Mouse (Mus musculus) layer of hippocampus, postnatal 25 days (tissue): ENCODE measurements around the gene Hist2h2ab. TPM values are rescaled to one million over a fixed set of nuclear protein-coding genes. Genes with fewer than 3 reads are reported as not detected.
A peak's percentile ranks its signal among the peaks of the same experiment; 100 is the strongest.
"Not testable (repeated sequence)": the region's sequence is repeated elsewhere in the genome, so short reads cannot be mapped to it uniquely, and the experiment has no call there.

ENCODE experiments used
- DNase-seq, 2 experiments: peaks; one replicate each; pipeline ENCODE4 v3.0.0; 2022; ENCODE audit warnings: mixed read lengths in 2 of 2, low spot score in 1 of 2; ENCODE audit errors: extremely low spot score in 1 of 2
- total RNA-seq, 2 experiments: library from RNA; stranded (reverse); gene quantifications; 2 replicates each; pipeline ENCODE4 v1.2.3; 2021

Hist2h2ab gene
- total RNA-seq, result 1 to 10 TPM; 8.5 to 9.2 TPM

DNA sequence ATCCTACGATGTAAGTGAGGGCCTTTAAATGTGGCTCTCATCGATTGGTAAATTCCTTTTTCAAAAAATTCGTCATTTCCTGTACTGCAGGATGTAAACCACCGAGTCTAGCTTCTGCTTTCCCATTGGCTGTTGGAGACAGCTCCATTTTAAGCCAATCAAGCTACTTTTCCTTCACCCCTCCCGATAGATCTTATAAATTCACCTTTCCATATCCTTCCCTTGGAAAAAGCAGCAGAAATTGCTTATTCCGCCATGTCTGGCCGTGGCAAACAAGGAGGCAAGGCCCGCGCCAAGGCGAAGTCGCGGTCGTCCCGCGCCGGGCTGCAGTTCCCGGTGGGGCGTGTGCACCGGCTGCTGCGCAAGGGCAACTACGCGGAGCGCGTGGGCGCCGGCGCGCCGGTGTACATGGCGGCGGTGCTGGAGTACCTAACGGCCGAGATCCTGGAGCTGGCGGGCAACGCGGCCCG is at the start of gene Hist2h2ab, which contains the start of gene Bola1:
Gene Hist2h2ab (plus strand): TSS at position 205 of the 470 bp plus-strand sequence.
Gene Bola1 (minus strand): TSS at position 49 of the 470 bp plus-strand sequence.
- DNase-seq, result peak; percentile 49 to 81

DNA sequence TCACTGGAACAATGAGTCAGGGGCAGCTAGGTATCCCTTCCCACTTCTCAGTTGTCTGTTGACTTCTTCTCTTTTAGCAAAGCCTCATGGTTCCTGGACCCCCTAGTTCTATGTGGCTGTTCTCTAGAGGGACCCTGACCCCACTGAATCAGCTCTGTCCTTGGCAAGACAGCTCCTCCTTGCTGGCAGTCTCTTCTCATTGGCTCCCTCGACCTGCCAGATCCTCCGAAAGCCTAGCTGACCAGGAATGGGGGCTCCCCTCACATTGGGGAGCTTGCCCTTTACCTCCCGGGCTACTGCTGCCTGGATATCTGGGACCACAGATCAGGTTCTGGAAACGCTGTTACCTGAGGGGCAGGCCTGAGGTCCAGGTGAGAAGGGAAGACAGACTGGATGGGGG is 49.4 kb upstream of the Hist2h2ab start:
- no peak for DNase-seq

DNA sequence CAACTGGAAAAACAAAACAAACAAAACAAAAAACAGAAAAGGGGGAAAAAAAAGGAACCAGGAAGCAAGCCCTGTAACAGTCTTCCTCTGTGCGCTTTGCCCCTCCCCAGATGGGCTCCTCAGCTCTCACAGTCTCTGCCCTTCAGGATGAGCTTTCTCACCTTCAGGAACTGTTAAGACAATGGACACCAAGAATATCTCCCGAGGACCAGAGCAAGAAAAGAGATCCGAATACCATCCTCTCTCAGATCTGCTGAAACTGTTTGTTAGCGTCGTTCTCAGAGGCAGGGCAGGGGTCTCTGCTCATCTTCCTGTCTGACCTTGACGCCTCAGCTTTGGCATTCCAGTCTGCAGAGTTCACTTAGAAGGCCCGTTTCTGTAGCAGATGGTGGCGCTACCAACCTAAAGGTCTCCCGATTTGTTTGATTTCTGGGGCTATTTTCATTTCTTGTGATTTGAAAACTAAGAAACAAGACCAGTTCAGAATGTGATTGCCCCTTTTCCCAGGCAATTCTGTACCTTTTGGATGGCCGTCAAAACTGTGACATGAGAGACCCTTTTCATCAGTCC is 48.6 kb upstream of the Hist2h2ab start:
- no peak for DNase-seq

DNA sequence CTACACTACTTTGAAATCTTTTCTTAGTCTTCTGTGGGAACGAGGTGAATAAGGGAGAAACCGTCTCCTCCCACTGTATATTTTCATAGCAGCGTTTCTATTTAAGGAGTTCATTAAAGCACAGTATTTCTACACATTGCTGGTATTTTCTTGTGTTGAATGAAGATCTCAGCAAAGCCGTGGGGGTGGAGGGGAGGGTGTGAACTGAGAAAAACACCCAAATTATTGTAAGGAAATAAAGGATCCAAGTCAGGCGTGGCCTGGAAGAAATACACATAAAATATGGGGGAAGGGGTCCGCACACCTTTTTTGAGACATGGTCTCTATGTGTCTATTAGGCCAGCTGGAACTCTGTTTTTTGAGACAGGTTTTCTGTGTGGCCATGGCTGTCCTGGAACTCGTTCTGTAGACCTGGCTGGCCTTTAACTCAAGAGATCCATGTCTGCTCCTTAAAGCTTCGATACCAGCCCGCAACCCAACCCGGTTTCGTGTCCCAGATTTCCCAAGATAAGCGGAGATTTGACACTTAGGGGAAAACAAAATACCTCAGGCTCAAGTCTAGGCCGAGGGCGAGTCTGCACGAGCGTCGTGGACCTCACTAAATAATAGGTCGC is 48.0 kb upstream of the Hist2h2ab start:
- DNase-seq, result peak in 1 of 2 experiments; percentile 32

DNA sequence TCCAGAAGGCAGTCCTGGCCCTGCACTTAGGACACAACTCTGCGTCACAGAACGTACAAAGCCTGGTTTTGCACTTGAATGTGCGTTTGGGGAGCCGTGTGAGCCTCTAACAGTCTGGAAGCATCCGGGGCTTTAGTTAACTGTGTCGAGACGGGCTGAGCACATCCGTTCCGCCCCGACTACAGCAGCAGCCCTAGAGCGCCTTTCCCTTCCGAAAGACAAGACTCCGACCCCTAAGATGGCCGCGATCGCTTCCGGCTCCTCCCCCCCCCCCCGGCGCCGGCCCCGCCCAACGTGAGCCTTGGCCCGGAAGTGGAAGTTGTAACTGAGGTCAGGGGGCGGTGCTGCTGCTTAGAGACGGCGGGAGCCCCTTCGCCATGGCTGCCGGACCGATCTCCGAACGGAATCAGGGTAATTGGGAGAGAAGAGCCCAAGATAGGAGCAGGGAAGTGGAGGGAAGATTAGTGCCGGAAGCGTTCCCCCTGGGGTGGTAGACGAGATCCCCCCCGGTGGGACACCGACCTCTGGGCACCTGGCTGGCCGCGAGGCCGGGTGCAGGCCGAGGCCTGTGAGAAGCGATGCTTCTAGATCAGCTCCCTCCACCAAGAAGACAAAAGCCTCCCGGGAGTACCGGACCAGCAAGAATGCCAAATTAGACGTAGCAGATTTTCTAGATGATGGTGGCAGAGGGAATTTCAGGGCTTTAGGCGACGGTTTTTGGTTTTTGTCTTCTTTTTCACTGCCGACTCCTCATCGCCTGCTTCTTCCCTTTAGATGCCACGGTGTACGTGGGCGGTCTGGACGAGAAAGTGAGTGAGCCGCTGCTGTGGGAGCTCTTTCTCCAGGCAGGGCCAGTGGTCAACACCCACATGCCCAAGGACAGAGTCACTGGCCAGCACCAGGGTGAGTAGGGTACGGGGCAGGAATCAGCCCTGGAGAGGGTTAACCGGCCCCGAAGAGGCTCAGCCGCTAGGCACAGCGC is 47.2 kb upstream of the Hist2h2ab start, which contains the start of gene Sf3b4:
Gene Sf3b4 (plus strand): TSS at position 136 of the 982 bp plus-strand sequence.
- peak; percentile 72 to 75 for DNase-seq

DNA sequence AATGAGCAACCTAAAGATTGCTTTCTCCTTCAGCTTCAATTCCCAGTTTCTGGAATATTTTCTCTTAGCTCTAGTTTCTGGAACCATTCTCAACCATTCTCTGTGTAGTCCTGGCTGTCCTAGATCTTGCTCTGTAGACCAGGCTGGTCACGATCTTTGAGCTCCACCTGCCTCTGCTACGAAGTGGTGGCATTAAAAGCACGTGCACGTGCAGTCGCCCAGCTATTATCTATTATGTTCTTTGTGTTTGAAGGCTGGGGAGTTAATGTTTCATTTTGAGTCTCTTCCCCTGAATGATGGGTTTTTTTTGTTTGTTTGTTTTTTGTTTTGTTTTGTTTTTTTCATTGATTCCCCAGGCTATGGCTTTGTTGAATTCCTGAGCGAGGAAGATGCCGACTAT is 46.5 kb upstream of the Hist2h2ab start:
- DNase-seq, result no peak

DNA sequence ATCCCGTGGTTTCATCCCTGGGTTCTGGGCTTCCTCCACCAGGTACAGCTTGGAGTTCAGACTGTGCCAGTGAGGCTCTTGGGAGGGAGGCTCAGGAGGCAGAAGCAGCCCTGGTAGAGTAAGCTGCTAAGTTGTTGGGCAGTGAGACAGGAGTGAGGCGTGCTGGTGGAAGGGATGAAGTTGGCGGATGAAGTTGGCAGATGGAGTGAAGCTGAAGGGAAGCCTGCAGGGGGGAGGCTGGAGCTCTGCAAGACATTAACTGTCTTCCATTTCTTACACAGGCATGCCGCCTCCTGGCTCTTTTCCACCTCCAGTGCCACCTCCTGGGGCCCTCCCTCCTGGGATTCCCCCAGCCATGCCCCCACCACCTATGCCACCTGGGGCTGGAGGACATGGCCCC is 45.6 kb upstream of the Hist2h2ab start:
- not testable (repeated sequence) for DNase-seq

DNA sequence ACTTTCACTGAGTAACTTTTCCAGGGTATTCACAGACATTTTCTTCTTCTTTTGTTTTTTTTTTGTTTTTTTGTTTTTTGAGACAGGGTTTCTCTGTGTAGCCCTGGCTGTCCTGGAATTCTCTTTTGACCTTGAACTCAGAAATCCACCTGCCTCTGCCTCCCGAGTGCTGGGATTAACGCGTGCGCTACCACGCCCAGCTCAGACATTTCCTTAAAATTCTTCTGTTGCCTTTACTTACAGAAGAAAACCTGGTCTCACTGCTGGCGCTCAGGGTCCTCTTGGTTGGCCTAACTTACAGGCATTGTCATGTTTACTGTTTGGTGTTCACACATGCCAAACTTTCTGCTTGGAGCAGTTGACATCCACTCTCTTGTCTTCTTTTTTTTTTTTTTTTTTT is 44.4 kb upstream of the Hist2h2ab start:
- DNase-seq, result no peak

DNA sequence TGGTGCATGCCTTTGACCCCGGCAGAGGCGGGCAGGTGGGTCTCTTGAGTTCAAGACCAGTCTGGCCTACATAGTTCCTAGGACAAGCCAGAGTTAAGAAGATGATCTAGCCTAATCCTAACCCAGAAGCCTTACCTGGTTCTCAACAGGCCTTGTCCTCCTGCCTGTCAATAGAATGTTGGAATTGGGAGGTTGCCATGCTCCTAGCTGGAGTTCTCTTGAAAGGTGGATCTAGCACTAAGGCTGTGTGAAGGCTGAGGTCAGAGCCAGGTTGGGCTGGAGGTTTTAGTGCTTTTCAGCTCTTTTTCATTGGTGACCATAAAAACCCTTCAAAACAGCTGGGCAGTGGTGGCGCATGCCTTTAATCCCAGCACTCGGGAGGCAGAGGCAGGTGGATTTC is 41.2 kb upstream of the Hist2h2ab start:
- no peak for DNase-seq

DNA sequence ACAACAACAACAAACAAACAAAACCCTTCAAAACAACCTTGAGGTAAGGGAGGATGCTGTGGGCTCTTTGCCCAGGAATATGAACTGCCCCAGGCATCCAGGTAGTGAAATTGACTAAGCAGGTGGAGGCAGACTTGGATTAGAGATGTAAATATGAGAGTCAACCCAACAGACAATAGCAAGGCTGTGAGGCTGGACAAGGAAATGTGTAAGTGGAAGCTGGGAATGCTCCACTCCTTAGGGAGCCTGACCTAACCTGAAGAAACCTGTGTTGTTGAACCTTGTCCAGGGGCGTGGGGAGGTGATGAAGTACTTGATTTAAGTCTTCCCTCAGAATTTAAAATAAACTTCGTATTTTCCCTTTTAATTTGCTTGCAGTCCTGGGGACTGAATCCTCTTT is 40.8 kb upstream of the Hist2h2ab start:
- DNase-seq, result no peak

DNA sequence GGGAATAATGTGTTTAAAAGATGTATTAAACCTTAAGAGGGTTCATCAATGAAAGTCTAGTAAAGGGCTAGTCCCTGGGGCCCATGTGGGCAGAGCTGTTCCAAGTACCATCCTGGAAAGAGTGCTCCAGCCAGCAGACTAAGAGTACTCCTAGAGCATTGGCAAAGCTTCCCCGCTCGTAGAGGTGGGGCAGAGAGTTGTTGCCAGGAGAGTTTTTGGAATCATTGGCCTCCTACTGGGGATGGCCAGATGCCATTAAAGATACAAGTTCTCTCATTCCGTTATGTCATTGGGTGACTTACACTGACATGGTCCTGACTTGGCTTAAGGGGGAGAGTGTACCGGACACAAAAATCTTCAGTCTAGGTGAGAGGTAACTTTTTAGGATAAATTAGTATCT is 40.1 kb upstream of the Hist2h2ab start:
- no peak for DNase-seq

DNA sequence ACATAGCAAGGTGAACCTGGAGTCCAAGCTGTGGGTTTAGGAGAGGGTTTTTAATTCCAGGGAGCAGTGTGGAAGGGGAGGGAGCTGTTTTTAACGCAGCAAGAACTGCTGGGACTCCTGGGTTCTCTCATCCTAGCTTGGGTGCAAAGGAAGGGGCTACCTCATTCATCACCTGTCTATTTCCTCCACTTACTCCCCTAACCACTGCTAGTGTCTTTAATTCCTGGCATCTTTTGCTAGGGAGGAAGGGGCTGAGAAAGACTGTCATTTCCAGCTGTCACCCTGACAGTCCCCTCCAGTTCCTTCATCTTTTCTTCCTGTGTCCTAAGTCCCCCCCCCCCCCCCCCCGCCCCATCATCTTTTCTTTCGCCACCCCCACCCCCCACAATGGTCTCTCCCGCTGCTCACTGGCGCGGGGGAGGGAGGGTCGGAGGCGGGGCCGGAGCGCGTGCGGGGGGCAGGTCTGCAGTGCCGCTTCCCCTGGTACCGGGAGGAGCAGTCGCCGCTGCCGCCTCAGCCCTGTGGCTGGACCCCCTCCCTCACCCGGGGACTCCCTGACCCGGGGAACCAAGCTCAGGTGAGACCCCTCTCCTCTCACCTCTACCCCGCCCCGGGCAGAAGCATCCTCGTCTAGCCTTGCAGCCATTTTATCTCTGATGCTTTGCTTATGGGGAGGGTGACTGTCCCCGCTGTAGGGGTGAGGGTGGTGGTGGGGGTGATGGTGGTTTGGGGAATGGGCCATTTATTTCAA is 38.8 kb upstream of the Hist2h2ab start, which contains the start of gene Sv2a:
Gene Sv2a (plus strand): TSS at position 425 of the 751 bp plus-strand sequence.
- DNase-seq, result peak; percentile 61 to 74

DNA sequence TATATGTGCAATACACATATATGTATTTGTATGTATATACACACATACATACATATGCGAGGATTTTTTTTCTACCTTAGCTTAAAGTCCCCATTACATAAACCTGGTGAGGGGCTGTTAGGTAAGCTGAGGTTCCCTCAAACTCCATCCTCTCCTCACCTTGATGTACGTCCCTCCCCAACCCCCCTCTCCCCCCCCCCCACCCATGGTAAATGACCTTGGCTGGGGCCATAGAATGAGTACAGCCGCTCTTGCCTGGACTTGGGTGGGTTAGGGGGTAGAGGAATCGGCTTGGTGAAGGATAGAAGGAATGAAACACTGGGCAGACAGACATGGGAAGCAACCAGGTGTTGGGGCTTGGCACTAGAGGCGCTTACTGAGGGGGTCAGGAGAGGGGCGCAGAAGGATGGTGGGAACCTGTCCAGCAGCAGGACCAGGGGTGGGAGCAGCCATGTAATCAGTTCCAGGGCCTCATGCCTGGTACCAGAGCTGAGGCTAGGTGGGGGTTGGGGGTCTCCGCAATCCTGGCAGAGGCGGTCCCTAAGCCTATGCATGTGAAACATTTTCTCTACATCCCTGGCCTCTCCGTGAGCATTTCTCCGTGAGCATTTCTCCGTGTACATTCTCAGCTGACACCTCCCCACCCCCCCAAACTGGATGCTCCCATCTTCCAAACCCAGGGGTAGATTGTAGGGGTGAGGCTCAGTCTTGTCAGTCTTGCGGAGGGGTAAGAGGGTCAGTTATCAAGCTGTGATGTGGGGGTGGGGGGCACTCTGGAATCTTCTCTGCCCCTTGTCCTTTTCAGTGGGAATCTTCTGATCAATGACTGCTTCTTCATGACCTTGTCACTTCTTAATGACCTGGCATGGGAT is 37.9 kb upstream of the Hist2h2ab start:
- DNase-seq, result no peak

DNA sequence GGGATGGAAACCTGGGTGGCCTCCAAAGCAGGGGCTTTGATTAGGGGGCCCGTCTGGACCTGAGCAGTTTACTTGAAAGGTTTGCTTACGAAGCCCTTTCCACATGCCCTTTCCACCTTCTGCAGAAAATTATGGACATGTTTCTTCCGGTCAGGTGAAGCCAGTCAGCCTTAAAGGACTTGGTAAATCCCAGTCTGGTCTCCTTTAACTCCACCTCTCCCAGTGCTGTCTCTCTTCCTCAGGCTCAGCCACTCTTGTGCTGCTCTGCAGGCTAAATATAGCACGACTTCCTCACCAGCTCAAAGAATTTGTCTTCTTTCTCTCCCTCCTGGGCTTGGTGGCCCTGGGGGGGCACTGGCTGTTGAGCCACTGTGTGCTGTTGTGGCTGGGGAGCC is 37.3 kb upstream of the Hist2h2ab start:
- no peak for DNase-seq

DNA sequence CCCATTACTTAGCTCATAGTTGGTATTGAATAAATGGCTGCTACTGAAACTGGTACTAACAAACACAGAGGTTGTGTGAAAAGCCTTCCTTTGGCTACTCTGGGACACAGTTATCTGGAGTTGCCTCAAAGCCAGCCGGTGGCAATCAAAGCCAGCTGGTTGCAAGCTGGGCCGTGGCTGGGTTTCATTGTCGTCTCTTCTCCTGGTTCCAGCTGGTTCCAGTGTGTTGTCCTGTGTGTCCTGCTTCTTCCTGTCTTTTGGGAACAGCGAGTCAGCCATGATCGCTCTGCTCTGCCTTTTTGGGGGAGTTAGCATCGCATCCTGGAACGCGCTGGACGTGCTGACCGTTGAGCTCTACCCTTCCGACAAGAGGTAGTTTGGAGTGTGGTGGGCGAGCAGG is 26.7 kb upstream of the Hist2h2ab start:
- DNase-seq, result no peak

DNA sequence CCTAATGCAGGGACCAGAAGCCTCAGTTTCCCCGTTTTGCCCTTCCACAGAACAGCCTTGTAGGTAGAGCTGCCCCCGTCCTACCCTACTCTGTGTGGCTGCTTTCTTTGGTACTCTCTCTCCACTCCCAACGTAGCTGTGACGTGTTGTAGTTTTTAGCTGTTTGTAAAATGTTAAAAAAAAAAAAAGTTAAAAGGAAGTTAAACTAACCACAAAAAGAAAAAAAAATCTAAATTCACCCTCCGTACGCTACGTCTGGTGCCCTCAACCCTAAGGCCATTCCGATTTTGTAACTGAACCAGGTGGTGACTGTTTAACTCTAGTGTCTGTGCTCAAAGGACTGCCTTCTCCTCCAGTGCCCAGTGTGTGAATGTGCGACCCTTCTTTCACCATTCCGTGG is 24.7 kb upstream of the Hist2h2ab start:
- DNase-seq, result no peak

DNA sequence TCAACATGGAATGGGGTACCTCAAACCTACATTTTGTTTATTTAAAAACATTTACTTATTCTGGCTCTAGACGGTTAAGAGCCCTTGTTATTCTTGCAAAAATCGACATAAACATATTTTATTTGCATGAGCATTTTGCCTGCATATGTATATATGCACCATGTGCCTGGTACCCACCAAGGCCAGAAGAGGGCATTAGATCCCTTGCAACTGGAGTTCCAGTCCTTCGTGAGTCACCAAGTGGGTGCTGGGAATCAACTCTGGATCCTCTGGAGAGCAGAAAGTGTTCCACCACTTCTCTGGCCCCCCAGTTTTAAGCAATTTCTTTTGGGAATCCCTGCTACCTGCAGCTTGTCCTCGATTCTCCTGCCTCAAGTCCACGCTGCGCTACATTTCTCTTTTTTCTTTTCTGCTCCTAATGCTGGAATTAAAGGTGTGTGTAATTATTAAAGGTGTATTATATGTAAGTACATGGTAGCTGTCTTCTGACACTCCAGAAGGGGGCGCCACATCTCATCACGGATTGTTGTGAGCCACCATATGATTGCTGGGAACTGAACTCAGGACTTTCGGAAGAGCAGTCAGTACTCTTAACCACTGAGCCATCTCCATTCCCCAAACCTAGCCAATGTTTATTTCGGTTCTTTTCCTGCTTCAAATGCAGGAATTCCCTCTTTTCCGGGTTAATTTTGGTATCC is 23.9 kb upstream of the Hist2h2ab start:
- no peak for DNase-seq

DNA sequence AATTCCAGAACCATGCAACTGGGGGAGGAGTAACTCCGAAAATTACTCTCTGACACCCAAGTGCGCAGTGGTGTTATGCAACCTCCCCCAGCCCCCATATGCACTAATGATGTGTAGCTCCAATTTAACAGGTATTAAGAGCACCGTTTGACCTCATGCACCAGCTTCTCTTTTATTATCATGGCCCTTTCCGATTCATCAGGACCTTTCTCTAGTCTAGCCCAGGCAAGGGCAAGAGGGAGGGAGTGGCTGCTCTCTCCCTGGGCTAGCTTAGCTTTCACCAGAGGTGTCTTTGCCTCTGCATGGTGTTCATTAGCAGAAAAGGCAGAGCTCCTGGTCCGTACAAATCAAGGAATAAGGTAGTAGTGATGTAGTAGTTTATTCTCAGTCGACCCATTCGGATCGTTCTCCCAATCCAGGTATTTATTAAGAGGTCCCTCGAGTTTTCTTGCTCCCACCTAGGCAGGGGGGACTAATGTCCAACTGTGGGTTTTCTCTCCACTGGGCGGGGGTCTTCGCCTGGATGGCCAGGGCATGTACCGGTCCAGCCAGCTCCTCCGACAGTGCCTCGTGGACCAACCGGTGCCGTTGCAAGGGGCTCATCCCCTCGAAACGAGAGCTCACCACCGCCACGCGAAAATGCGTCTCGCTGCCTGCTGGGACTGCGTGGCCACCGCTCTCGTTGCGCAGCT is 23.1 kb upstream of the Hist2h2ab start:
- DNase-seq, result no peak
